Mouse (Mus musculus) ovary, postnatal 14 days (tissue): ENCODE measurements around the gene Flt4.

Source experiments
- DNase-seq: peaks from one replicate; pipeline ENCODE4 v3.0.0; 2022; ENCODE audit warnings: low spot score

Flt4 gene

DNA sequence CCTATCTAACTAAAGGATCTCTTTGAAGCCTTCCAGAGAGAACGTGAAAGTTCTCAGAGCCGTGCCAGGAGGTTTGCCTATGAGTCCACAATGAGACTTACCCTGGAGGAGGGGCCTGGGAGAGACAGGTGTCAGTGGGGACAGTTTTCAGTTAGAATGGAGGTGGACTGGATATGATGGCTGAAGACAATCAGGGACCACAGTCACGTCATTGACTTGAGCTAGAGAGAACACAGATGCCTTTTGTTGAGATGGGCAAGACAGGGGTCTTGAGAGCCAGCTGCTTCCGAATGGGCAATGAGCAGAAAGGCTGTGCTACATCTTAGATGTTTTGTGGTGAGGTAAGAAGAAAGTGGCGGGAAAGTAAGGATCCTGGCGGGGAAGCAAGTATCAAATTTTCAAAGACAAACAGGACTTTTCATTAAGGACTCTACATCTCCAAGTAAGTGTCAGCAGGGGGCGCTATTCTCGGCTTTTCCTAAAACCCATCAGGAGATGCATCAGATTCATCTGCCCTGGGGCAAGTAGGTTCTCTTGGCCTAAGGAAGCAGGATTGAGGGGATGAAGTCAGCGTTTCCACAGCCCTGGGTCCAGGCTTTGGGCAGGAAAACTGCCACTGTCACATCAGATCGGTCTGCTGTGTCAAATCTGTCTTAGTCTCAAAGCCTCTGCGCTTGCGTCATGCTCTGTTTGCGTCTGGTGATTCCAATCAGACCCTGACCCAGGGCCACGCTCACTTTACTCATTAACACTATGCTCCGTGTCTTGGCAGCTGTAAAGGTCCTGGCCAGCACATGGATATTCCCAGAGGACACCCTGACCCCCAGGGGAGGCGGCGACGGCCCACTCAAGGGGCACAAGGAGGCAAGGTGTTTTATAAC lies 41.3 kb downstream of the Flt4 start:
- DNase-seq = no peak

DNA sequence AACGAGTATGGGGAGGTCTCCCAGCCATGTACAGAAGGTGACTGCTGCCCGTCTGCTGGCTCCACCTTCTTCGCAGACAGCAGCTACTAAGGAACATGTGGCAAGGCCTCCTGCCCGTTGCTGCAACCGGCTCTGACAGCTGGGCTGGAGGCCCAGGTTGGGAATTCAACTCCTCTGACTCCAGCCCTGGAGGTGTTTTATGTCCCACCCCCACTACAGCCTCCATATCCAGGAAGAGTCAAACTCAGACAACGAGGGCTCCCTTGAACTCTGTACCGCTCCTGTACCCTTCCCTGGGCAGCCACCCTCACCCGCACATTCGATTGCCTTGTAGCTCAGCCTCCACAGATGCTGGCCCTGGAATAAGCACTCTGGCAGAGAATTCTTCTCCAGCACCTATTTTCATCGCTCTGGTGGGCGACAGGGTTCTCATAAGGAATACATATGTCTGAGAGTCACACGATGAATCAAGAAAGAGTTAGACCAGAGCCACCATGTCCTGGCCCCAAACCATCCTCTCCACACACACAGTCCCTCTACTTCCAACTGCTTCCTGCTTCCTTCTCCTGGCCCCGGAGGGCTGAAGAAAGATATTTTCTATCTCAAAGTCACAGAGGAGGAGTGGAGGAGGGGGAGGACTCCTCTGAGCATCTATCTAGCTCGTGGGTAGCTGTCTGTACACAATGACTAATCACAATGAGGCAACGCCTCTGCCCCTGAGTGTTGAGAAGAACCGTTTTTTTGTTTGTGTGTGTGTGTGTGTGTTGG lies 42.1 kb downstream of the Flt4 start:
- DNase-seq = no peak

DNA sequence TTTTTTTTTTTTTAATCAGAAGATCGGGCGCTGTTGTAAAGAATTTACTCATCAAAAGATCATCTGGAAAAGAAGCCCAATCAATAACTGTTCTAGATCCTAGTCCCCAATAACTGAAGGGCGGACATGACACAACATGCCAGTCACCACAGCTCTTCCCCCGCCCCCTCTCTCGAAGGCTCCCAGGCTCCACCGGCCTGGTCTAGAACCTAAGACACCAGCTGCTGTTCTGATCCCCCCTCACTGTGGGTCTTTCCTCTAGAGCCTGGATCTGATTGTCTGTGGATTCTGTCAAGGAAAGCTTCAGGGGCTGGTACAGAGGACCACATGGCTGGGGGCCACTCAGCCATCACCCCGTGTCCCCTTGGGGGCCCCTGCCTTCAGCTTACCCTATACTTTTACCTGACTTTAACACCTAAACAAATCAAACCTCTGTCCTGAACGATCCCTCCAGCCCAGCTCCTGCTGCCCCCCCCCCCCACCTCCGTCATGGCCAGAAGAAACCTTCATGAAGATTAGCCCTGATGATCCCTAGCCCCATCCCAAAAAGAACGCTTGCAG lies 42.8 kb downstream of the Flt4 start:
- no peak for DNase-seq

DNA sequence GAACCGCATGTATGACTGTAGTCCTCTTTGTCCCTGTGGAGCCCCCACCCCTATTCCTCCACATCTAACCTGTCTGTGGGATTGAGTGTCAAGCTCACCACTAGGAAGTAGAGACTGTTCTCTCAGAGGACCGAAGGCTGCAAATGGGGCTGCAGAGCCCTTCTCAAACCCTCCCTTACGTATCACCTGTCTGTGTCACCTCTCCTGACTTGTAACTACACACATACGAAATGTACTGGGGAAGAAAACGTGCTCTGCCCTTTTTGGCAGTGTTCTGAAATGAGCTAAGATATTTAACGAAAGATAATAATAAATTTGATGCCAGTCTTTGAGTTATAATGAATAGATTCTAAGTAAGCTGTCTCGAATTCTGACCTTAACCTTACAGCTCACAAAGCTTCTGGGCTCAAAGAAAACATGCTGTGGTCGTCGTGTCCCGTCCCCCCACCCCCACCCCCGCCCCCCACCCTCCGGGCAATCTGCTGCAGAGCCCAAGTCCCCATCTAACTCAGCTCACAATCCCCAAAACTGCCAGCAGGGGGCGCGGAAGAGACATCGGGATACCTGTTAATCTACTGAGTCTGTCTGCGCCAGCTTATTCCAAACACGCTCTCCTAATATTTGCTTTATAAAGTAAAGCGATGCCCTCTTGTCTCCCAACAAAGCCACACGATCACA lies 43.5 kb downstream of the Flt4 start:
- DNase-seq = peak; percentile 81

DNA sequence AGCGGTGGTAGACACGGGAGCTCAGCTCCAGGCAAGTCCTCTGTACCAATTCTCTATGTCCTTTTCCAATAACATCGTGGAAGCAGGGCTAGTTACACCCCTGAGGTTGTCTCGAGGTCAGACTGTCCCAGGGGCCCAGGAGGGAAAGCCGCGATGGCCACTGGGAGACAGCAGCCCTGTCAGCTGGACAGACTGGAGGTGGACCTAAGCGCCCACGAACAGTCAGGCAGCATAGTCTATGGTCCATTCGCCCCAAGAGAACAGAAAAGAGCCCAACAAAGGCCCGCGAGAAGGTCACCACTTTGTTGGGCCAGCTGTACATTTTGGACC lies 44.0 kb downstream of the Flt4 start:
- DNase-seq = no peak

DNA sequence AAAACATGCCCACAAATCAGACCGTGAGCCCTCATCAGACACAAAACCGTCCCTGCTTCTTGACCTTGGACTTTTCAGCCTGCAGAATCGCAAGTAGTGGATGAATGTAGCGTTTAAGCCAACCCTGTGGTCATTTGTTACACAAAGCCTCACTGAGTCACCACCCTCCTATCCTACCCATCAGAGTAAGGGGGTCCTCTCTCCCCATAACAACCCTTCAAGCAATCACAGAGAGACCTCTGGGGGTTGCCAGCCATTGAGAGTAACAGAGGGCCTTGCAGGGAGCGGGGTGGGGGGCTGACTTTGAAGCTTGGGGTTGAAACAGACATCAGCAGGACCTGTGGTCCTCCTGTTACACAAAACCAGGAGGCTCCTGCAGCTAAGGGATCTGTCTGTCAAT lies 45.6 kb downstream of the Flt4 start:
- DNase-seq = no peak

DNA sequence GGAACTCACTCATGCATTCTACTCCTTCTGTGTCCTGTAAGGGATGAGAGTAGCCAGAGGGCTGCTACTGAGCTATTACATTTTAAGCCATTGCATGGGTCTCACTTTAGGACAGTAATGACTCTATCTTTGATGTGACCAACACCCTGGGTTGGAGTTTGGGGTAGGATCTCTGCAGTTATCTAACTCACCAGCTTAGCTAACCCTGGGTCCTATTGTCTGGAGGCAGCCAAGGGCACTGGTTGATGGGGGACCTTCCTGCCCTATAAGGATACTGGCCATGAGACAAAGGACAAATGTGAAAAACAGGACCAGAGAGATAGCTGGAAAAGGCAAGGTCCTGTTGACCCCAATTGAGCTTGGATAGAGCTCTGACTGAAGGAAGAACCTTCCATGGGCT lies 46.4 kb downstream of the Flt4 start:
- DNase-seq = no peak

DNA sequence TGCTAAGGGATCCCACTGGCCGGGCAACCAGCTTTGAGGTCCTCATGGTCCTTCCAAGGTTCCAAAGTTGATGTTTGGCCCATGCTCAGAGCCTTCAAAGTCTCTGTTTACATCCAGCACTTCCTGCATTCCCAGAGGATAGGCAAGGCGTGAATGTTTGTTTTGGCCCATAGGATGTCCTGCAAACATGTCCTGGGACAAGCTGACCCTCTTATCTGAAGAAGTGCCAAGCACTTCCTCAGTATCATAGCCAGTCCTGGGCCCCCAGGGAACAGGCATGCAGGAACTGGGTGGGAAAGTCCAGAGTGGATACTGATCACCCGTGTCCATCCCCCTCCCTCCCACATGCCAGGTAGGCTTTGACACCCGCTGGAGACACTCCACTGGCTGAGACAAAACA lies 49.0 kb downstream of the Flt4 start:
- DNase-seq = no peak

DNA sequence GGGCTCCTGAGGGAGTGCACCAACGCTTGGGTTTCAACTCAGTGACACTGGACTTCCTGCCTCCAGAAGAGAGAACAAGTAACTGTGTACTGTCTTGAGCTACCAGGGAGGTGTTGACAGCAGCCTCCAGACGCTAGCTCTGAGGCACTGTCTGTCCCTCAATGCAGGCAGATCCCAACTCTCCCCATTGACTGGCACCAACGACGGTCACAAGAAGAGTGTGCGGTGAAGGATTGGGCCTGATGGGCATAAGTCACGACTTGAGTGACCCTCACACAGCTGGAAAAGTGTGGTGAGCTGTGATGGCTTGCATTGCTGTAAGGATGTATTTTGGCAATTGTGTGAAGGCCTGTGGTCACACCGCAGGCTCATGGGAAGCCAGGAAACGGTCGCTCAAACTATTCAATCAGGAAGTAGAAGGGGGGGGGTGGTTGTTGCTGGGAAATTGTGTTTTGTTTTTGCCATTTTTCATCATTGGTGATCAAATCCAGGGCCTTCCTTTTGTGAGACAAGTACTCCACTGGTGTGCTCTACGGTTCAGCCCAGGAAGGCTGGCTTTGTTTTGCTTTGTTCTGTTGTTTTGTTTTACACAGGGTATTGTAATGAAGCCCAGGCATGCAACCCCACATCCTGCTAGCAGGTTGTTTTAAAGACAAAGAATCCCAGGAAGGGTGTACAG lies 49.9 kb downstream of the Flt4 start:
- no peak for DNase-seq

DNA sequence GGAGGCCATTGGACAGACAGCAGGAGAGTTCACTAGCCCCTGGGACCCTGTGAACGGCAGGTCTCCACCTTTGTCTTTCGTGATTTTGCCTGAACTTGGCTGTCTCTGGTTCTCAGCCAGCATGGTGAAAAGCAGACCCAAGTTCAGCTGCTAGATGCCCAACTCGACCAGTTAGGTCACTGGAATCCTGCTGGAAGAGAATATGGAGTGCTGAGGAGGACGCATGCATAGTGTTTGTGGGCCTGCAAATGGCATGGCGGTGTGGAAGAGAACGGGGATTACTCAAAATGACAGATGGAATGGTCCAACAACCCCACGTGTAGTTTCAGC lies 50.4 kb downstream of the Flt4 start:
- no peak for DNase-seq

DNA sequence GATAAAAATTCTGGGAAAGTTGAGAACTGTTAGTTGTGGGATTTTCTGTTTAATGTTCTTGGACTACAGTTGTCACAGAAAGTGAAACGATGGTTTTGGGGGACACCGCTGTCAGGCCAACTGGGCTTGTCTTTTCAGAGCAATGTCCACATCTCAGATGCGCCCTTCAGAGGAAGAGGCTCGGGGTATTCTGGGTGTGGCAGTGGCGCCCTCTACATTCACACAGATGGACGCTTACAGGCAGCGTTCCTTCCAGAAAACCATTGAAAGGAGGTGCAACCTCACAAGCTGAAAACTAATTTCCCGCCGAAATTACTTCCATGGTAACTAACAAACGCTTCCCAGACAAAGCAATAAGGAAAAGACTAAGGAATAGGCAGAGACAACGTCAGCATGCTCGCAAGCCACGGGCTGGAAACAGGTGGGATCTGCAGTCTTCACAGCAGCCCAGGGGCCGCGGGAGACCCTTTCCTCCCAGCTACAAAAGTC lies 53.3 kb downstream of the Flt4 start:
- no peak for DNase-seq

DNA sequence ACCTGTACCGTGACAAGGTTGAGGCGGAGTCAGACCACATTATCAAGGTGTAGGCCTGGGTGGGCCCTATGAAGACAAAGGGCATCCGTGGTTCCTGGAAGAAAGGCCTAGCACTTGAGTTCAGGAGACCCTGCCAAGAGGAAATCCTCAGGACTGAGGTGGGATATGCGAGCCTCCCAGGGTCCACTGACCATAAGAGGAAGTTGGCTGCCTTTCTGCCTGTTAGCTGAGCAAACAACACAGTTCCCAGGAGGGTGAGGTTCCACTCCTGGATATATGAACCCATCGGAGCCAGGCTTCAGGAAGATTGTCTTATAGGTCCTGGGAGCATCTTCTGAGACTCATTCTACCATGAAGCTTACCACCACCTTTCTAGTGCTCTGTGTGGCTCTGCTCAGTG lies 54.2 kb downstream of the Flt4 start, which contains the start of gene Scgb3a1:
Scgb3a1 (plus strand) TSS at position 301 of the 400 bp plus-strand sequence.
- DNase-seq = no peak

DNA sequence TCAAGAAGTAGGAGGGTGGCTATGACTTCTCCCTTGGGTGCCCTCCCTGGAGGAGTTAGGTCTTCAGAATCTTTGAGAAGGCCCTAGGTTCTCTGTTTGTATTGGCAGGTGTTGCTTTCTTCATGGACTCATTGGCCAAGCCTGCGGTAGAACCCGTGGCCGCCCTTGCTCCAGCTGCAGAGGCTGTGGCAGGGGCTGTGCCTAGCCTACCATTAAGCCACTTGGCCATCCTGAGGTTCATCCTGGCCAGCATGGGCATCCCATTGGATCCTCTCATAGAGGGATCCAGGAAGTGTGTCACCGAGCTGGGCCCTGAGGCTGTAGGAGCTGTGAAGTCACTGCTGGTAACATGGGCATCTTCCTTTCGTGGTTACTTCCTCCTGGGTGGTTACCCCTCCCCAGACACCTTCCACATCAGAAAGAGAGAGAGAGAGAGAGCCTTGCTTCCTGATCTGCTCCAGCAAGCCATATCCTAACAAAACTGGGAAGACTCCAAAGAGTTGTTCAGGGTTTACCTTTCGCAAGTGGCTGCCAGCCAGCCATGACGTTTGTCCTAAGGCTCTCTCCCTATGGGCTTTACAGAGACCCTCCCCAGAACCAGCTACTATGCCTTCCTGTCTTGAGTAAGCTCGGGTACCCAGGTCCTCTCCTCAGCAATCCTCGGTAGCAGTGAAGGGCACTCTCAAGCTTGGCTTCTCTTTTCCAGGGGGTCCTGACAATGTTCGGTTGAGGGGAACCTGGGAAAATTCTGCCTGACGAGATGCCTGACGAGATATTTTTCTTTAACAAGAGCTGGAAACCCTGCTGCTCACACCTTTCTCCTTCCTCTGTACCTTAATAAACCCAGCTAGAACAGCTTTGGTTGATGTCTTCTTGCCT lies 55.4 kb downstream of the Flt4 start:
- no peak for DNase-seq

DNA sequence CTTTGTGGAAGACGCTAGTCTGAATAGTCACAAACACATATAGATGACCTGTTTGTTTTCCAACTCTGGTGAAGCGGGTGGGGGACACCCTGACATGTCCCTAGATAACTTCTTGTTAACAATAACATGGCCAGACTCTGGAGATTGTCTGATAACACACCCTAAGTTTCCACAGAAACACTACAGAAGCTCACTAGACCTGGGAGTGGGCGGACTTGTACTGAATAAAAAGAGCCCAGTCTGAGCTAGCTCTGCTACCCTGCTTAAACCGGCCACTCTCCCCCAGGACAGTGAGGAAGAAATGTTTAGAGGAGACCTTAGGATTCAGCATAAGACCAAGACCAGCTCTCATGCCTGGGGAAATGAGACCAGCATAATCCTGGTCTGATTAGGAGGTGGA lies 56.4 kb downstream of the Flt4 start:
- DNase-seq = no peak

DNA sequence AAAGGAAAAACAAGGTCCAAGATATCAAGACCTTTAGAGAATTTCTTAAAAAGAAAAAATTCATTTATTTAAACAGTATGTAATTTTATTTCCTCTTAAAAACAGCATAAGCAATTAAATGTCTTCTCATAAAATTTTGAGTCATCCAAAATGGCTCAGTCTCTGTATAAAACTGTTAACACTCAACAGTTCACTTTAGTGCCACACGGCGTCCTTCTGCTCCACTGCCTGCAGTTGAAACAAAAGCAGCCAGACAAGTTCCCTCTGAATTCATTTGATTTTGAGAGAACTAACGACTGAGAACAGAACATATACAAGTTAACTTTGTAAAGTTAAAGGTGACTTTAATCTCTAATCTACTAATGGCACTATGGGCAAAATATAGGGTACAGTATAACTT lies 64.4 kb downstream of the Flt4 start:
- DNase-seq = no peak

DNA sequence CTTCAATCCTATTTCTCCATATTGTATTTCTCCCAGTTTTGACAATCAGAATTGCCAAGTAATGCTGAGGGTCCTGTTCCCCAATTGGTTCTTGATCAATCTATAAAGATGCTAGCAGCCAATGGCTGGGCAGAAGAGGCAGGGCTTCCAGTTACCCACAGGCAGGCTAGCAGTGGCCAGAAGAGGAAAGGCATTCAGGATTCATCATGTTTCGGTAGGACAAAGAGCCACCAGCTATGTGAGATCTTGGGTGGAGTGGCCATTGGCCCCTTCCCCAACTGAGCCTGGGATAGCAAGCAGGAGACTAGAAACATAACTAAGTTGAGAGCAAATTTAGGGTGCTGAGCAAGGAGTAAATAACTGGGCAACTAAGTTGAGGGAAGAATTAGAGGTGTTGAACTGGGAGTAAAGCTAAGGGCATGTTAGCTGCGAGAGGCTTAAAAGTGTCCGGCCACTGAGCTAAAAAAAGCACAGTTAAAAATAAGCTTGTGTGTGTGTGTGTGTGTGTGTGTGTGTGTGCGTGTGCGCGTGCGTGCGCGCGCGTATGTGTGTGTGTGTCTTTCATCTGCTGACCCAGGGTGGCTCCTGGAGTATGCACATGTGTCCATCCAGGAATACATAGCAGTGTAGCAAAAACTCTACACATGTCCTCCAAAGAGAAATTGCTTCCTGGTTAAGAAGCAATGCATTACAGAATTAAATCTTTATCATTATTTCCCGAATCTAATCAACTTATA lies 75.3 kb downstream of the Flt4 start:
- no peak for DNase-seq

DNA sequence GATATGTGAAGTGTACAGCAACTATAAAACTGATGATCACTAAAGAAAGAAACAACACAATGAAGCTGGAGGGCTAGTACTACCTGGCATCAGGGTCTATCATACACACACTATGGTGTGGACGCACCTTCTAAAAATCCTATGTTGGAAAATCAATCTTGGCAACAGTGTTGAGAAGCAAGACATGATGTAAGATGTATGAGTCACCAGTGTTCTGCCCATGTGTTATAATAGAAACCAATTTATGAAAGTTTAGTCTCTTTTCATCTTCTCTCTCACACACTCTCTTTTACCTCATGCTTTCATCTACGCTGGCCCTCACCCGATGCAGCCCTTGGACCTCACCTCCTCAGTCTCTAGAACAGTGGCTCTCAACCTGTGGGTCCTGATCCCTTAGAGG lies 86.0 kb downstream of the Flt4 start:
- DNase-seq = no peak

DNA sequence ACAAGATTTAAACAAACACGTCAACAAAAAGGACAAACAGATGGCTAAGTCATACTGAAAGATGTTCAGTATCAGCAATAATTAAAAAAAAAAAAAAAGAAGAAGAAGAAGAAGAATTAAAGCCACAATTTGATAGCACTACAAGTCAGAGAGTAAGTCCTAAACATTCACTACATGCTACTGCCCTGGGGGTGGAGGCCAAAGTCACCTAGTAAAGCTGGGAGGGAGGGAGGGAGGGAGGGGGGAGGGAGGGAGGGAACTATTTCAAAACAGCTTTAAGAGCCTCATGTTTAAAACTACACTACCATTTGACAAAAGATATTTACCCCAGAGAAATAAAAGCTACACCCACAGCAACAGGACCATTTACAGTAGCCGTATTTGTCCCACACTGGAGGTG lies 86.6 kb downstream of the Flt4 start:
- DNase-seq = no peak

DNA sequence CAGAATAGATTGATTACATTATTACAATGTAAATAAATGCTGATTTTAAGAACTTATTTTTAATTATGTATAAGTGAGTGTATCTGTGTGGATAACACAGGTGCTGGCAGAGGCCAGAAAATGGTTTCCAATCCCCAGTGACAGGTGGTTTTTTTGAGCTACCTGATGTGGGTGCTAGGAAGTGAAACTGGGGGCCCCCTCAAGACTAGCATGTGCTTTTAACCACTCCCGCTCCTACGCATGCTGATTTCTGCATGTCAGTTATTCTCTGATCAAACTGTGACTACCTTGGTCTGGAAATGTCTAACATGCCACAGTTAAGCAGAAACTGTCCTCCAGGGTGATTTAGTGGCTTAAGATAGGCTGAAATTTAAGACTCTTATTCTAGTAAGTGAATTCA lies 87.4 kb downstream of the Flt4 start:
- DNase-seq = no peak

DNA sequence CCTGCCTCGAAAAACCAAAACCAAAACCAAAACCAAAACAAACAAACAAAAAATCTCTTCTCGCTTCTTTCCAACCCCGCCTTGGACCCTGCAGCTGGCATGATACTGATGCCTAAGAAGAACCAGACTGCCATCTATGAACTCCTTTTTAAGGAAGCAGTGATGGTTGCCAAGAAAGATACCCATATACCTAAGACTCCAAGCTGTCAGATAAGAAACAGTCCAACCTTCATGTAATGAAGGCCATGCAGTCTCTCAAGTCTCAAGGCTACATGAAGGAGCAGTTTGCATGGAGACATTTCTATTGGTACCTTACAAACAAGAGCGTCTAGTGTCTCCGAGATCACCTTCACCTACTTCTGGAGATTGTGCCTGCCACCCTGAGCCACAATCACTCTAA lies 88.7 kb downstream of the Flt4 start:
- DNase-seq = no peak
